Comparison of ENCODE assay signal across 8 mouse cellular contexts in the genomic region with DNA sequence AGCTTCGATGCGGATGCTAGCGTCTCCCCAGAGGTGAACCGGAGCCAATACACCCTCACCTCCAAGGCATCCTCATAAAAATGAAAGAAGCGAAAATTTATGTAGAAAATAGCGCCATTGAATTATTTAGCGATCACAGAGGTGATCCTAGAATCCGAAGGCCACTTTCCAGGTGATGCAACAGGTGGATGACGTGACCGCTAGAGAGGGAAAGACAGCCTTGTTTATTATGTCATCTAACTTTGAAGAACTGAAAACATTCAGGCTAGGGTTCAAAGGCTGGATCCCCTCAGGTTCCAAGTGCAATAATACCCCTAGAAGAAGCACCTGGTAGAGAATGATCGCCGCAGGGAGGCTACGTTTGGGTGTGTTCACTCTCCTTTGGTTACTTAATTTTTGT. TPM values are rescaled to one million over a fixed set of nuclear protein-coding genes. Genes with fewer than 3 reads are reported as not detected.
A peak's percentile ranks its signal among the peaks of the same experiment; 100 is the strongest.
DNase-seq lines count a peak whose midpoint lies in the region; ATAC-seq and TF ChIP-seq lines count a peak whose summit lies in the region.

No protein-coding gene starts in this region.

- no peaks in the 10 kb centered on the region for H3K27me3 ChIP-seq in embryonic facial prominence, embryonic 12.5 days
- no peaks in the 10 kb centered on the region for H3K27me3 ChIP-seq in intestine, postnatal 0 days (replicated peaks; ENCODE audit: control insufficient read depth, insufficient read depth, low read length)
- no peaks in the 10 kb centered on the region for H3K27me3 ChIP-seq in lung, embryonic 16.5 days (ENCODE audit: control insufficient read depth, insufficient read depth, low read depth, low read length)
- no peaks in the 10 kb centered on the region for H3K27me3 ChIP-seq in stomach, embryonic 15.5 days (replicated peaks)

- H3K9me3 ChIP-seq in embryonic facial prominence, embryonic 12.5 days, result no peaks in the 10 kb centered on the region
- H3K9me3 ChIP-seq in intestine, postnatal 0 days (ENCODE audit: control insufficient read depth), result no peaks in the 10 kb centered on the region
- no peaks in the 10 kb centered on the region for H3K9me3 ChIP-seq in lung, embryonic 16.5 days (ENCODE audit: control insufficient read depth, low read length)
- no peaks in the 10 kb centered on the region for H3K9me3 ChIP-seq in stomach, embryonic 15.5 days

- no peak overlapping the region; the same call in 1 of the 2 replicates for H3K9ac ChIP-seq in embryonic facial prominence, embryonic 12.5 days
- peak overlapping the region; percentile 42 for H3K9ac ChIP-seq in intestine, postnatal 0 days (ENCODE audit: low read depth, low read length)
- H3K9ac ChIP-seq in lung, embryonic 16.5 days (ENCODE audit: low read length), result peak overlapping the region; percentile 62
- no peak overlapping the region; the same call in 1 of the 2 replicates for H3K9ac ChIP-seq in stomach, embryonic 15.5 days

- no peak for ATAC-seq in embryonic facial prominence, embryonic 12.5 days (ENCODE audit: insufficient number of reproducible peaks, insufficient read depth, low FRiP score, low TSS enrichment)
- ATAC-seq in intestine, postnatal 0 days, result no peak
- no peak for ATAC-seq in lung, embryonic 16.5 days (ENCODE audit: low read depth)
- no peak for ATAC-seq in stomach, embryonic 15.5 days (ENCODE audit: insufficient read depth, low FRiP score, low read depth)

- DNase-seq in adrenal gland, adult (ENCODE audit: inconsistent age in 2 of 2, low spot score in 1 of 2), result peak; percentile 29 to 73
- no peak for DNase-seq in adrenal gland, adult 8-10 months
- peak; percentile 11 for DNase-seq in ES-CJ7 (ENCODE audit: low read depth, low spot score)
- DNase-seq in layer of hippocampus, adult 9-10 months (ENCODE audit: low spot score), result no peak

- no peaks in the 10 kb centered on the region for H3K36me3 ChIP-seq in embryonic facial prominence, embryonic 12.5 days
- no peaks in the 10 kb centered on the region for H3K36me3 ChIP-seq in intestine, postnatal 0 days (ENCODE audit: control insufficient read depth, insufficient read depth)
- no peaks in the 10 kb centered on the region for H3K36me3 ChIP-seq in lung, embryonic 16.5 days (ENCODE audit: control insufficient read depth, insufficient read depth, low read length)
- H3K36me3 ChIP-seq in stomach, embryonic 15.5 days, result no peaks in the 10 kb centered on the region

- no peak for TF ChIP-seq CTCF in intestine, postnatal 0 days (IDR thresholded peaks at IDR 0.05; ENCODE audit: low read depth)

- peak overlapping the region; percentile 35 for H3K4me3 ChIP-seq in embryonic facial prominence, embryonic 12.5 days
- H3K4me3 ChIP-seq in intestine, postnatal 0 days (ENCODE audit: low read depth, low read length), result peak overlapping the region; percentile 34
- peak overlapping the region; percentile 51 for H3K4me3 ChIP-seq in lung, embryonic 16.5 days (ENCODE audit: low read length)
- peak overlapping the region; percentile 42 for H3K4me3 ChIP-seq in stomach, embryonic 15.5 days (replicated peaks)

- peaks cover 9% of the 10 kb centered on the region; the same call in 1 of the 2 replicates for H3K4me1 ChIP-seq in embryonic facial prominence, embryonic 12.5 days
- H3K4me1 ChIP-seq in intestine, postnatal 0 days (replicated peaks; ENCODE audit: control insufficient read depth, insufficient read depth, low read length), result no peaks in the 10 kb centered on the region
- H3K4me1 ChIP-seq in lung, embryonic 16.5 days (replicated peaks; ENCODE audit: control insufficient read depth, insufficient read depth, low read length), result 0 out of 2 replicates have a peak, but pooled peaks cover 7% of the 10 kb centered on the region
- peaks cover 4% of the 10 kb centered on the region; the same call in 1 of the 2 replicates for H3K4me1 ChIP-seq in stomach, embryonic 15.5 days

- no peak overlapping the region for H3K27ac ChIP-seq in embryonic facial prominence, embryonic 12.5 days
- no peak overlapping the region for H3K27ac ChIP-seq in intestine, postnatal 0 days (ENCODE audit: low read depth, low read length)
- H3K27ac ChIP-seq in lung, embryonic 16.5 days (ENCODE audit: low read length), result no peak overlapping the region
- H3K27ac ChIP-seq in stomach, embryonic 15.5 days, result no peak overlapping the region

- WGBS in embryonic facial prominence, embryonic 12.5 days, result 6% methylated on average over 13 of the region's 13 CpGs
- WGBS in intestine, postnatal 0 days, result 3% methylated on average over 13 of the region's 13 CpGs
- 8% methylated on average over 12 of the region's 13 CpGs for WGBS in lung, embryonic 16.5 days
- 7% methylated on average over 13 of the region's 13 CpGs for WGBS in stomach, embryonic 15.5 days

- H3K4me2 ChIP-seq in embryonic facial prominence, embryonic 12.5 days (replicated peaks), result peak overlapping the region; percentile 57
- peak overlapping the region; percentile 71 for H3K4me2 ChIP-seq in intestine, postnatal 0 days (replicated peaks; ENCODE audit: low read depth)
- H3K4me2 ChIP-seq in lung, embryonic 16.5 days (ENCODE audit: low read depth, low read length), result peak overlapping the region; percentile 75
- H3K4me2 ChIP-seq in stomach, embryonic 15.5 days, result peak overlapping the region; percentile 69

RNA-seq across cellular contexts. Expression of a gene that starts 1.2 kb away (rescaled TPM):
- 10 to 100 TPM; 18.1 to 27.6 (median 23.2) TPM for total RNA-seq in adrenal gland, adult 8-10 months (2022)
- 24.3 and 24.9 TPM in 2 replicates for polyA plus RNA-seq in embryonic facial prominence, embryonic 12.5 days (2016; fragmentation: Nextera tagmentation; extraction: Ambion mirVana)
- 26.9 and 29.9 TPM in 2 replicates for polyA plus RNA-seq in intestine, postnatal 0 days (2015; fragmentation: Nextera tagmentation; extraction: Ambion mirVana)
- 22.1 and 23.3 TPM in 2 replicates for polyA plus RNA-seq in lung, embryonic 16.5 days (2015; fragmentation: Nextera tagmentation; extraction: Ambion mirVana)
- polyA plus RNA-seq in stomach, embryonic 15.5 days (2015; fragmentation: Nextera tagmentation; extraction: Ambion mirVana), result 23.1 and 25.2 TPM in 2 replicates

Comparison
In these comparisons a context has a peak if more than half of its experiments do, and no peak if none do; other contexts are left out.
1. DNase-seq: peak in adrenal gland, adult (2 of 2) and ES-CJ7 (single experiment); none in adrenal gland, adult 8-10 months (single experiment) and layer of hippocampus, adult 9-10 months (single experiment).
2. H3K9ac ChIP-seq: peak in intestine, postnatal 0 days (single experiment) and lung, embryonic 16.5 days (single experiment); none in embryonic facial prominence, embryonic 12.5 days (single experiment) and stomach, embryonic 15.5 days (single experiment).
3. Peak in every context shown above with its lines, with median percentiles within 50 percentile points of each other: H3K4me2 ChIP-seq and H3K4me3 ChIP-seq.